Mouse (Mus musculus): ENCODE measurements around the gene Trat1. TPM values are rescaled to one million over a fixed set of nuclear protein-coding genes. Genes with fewer than 3 reads are reported as not detected.

The Trat1 gene
- under 1 TPM in 1 of 2 experiments, not detected in 1; 0.44 TPM for total RNA-seq (2021)
- long read RNA-seq, experiment 1: 0 reads
- long read RNA-seq, experiment 2: 0 reads

GRCm38 (mm10) chr16:48771971-48772445 lies at the start of gene Trat1:
Gene Trat1 (minus strand): TSS chr16:48772021.
- no peak for DNase-seq (ENCODE audit: low spot score in 2 of 2)
- no peak for TF ChIP-seq CTCF (conservative IDR thresholded peaks at IDR 0.05)
- no peak within 1 kb of the TSS for H3K4me3 ChIP-seq
- H3K27ac ChIP-seq: no peak within 1 kb of the TSS

- no peak for TF ChIP-seq CTCF (conservative IDR thresholded peaks at IDR 0.05)
- H3K27ac ChIP-seq: no peak overlapping the region
- H3K4me3 ChIP-seq: no peak overlapping the region
- DNase-seq (ENCODE audit: low spot score in 2 of 2): no peak
These were observed 46.7 kb upstream of the Trat1 start for GRCm38 (mm10) chr16:48818524-48818923.

- no peak for DNase-seq (ENCODE audit: low spot score in 2 of 2)
- H3K4me3 ChIP-seq: no peak within 1 kb of the TSS
- no peak within 1 kb of the TSS for H3K27ac ChIP-seq
- no peak for TF ChIP-seq CTCF (conservative IDR thresholded peaks at IDR 0.05)
These were observed 44.9 kb upstream of the Trat1 start, which contains the start of gene Retnlb for GRCm38 (mm10) chr16:48816695-48817094. Gene Retnlb (plus strand): TSS chr16:48816856.

GRCm38 (mm10) chr16:48811881-48812436 lies 40.1 kb upstream of the Trat1 start:
- no peak for DNase-seq (ENCODE audit: low spot score in 2 of 2)
- no peak for TF ChIP-seq CTCF (conservative IDR thresholded peaks at IDR 0.05)
- Histone ChIP-seq H3K4me3 (no peak overlapping the region), H3K27ac (no peak overlapping the region)

GRCm38 (mm10) chr16:48809374-48809773 lies 37.6 kb upstream of the Trat1 start:
- Histone ChIP-seq H3K27ac (no peak overlapping the region), H3K4me3 (no peak overlapping the region)
- no peak for DNase-seq (ENCODE audit: low spot score in 2 of 2)
- TF ChIP-seq CTCF (conservative IDR thresholded peaks at IDR 0.05): peak; percentile 31; the same call in 1 of the 2 replicates

- no peak for DNase-seq (ENCODE audit: low spot score in 2 of 2)
- H3K27ac ChIP-seq: no peak overlapping the region
- H3K4me3 ChIP-seq: no peak overlapping the region
These were observed 34.7 kb upstream of the Trat1 start for GRCm38 (mm10) chr16:48806521-48806920.

GRCm38 (mm10) chr16:48805412-48805811 lies 33.6 kb upstream of the Trat1 start:
- no peak for DNase-seq (ENCODE audit: low spot score in 2 of 2)
- TF ChIP-seq CTCF (conservative IDR thresholded peaks at IDR 0.05): no peak
- Histone ChIP-seq H3K27ac (no peak overlapping the region), H3K4me3 (no peak overlapping the region)

More at GRCm38 (mm10) chr16:48806521-48806920, 34.7 kb upstream of the Trat1 start:
- no peak for TF ChIP-seq CTCF (conservative IDR thresholded peaks at IDR 0.05)

GRCm38 (mm10) chr16:48800906-48801305 lies 29.1 kb upstream of the Trat1 start:
- H3K4me3 ChIP-seq: no peak overlapping the region
- DNase-seq (ENCODE audit: low spot score in 2 of 2): no peak
- H3K27ac ChIP-seq: no peak overlapping the region
- TF ChIP-seq CTCF (conservative IDR thresholded peaks at IDR 0.05): no peak

GRCm38 (mm10) chr16:48799470-48799869 lies 27.6 kb upstream of the Trat1 start:
- no peak for TF ChIP-seq CTCF (conservative IDR thresholded peaks at IDR 0.05)
- H3K27ac ChIP-seq: no peak overlapping the region
- DNase-seq (ENCODE audit: low spot score in 2 of 2): no peak
- no peak overlapping the region for H3K4me3 ChIP-seq

GRCm38 (mm10) chr16:48798285-48798684 lies 26.5 kb upstream of the Trat1 start:
- DNase-seq (ENCODE audit: low spot score in 2 of 2): no peak
- Histone ChIP-seq H3K4me3 (no peak overlapping the region), H3K27ac (no peak overlapping the region)
- TF ChIP-seq CTCF (conservative IDR thresholded peaks at IDR 0.05): no peak

GRCm38 (mm10) chr16:48788704-48789185 lies 16.9 kb upstream of the Trat1 start:
- Histone ChIP-seq H3K27ac (no peak overlapping the region), H3K4me3 (no peak overlapping the region)
- DNase-seq (ENCODE audit: low spot score in 2 of 2): no peak
- no peak for TF ChIP-seq CTCF (conservative IDR thresholded peaks at IDR 0.05)

- DNase-seq (ENCODE audit: low spot score in 2 of 2): no peak
These were observed 14.4 kb upstream of the Trat1 start for GRCm38 (mm10) chr16:48786258-48786657.

GRCm38 (mm10) chr16:48777254-48777653 lies 5.4 kb upstream of the Trat1 start:
- Histone ChIP-seq H3K4me3 (no peak overlapping the region), H3K27ac (no peak overlapping the region)
- DNase-seq (ENCODE audit: low spot score in 2 of 2): no peak
- peak; percentile 49 for TF ChIP-seq CTCF (conservative IDR thresholded peaks at IDR 0.05)

More at GRCm38 (mm10) chr16:48786258-48786657, 14.4 kb upstream of the Trat1 start:
- Histone ChIP-seq H3K27ac (no peak overlapping the region), H3K4me3 (no peak overlapping the region)
- no peak for TF ChIP-seq CTCF (conservative IDR thresholded peaks at IDR 0.05)

- H3K4me3 ChIP-seq: no peak overlapping the region
- no peak for TF ChIP-seq CTCF (conservative IDR thresholded peaks at IDR 0.05)
- DNase-seq (ENCODE audit: low spot score in 2 of 2): no peak
These were observed 2.6 kb downstream of the Trat1 start for GRCm38 (mm10) chr16:48769183-48769582.

More at GRCm38 (mm10) chr16:48769183-48769582, 2.6 kb downstream of the Trat1 start:
- no peak overlapping the region for H3K27ac ChIP-seq

All from layer of hippocampus, adult 2 months (tissue).